Mouse (Mus musculus) neural tube, postnatal 0 days (tissue): ENCODE results near the gene Usp25. TPM values are rescaled to one million over a fixed set of nuclear protein-coding genes. Genes with fewer than 3 reads are reported as not detected.

ENCODE experiments used
- polyA plus RNA-seq: library from polyadenylated mRNA; unstranded; fragments of >200 nt; fragmentation: Nextera tagmentation; extraction: Ambion mirVana; gene quantifications from 2 replicates; pipeline ENCODE4 v1.2.1, GENCODE M21; 2015

Gene Usp25
- polyA plus RNA-seq, result 9.2 and 15.0 TPM in 2 replicates

GRCm38 (mm10) chr16:77013427-77014320 lies at the start of gene Usp25:
Usp25 (plus strand) TSS chr16:77013706.

